Mouse (Mus musculus): ENCODE results near the gene Kcns1.

Kcns1 gene

GRCm38 (mm10) chr2:164173394-164173793, 2.5 kb upstream of the Kcns1 start:
- no peak for DNase-seq (ENCODE audit: low read depth)

- DNase-seq (ENCODE audit: low read depth) = no peak
These were observed 587 bp downstream of the Kcns1 start for GRCm38 (mm10) chr2:164170326-164170725.

- DNase-seq (ENCODE audit: low read depth) = no peak
These were observed 2.4 kb downstream of the Kcns1 start for GRCm38 (mm10) chr2:164168571-164168946.

GRCm38 (mm10) chr2:164167752-164168570, 3.0 kb downstream of the Kcns1 start:
- no peak for DNase-seq (ENCODE audit: low read depth)

GRCm38 (mm10) chr2:164164941-164165340, 6.0 kb downstream of the Kcns1 start:
- DNase-seq (ENCODE audit: low read depth) = no peak

GRCm38 (mm10) chr2:164161515-164162055, 9.3 kb downstream of the Kcns1 start:
- DNase-seq (ENCODE audit: low read depth) = peak; percentile 51

- no peak for DNase-seq (ENCODE audit: low read depth)
These were observed 12.1 kb downstream of the Kcns1 start for GRCm38 (mm10) chr2:164158838-164159237.

- no peak for DNase-seq (ENCODE audit: low read depth)
These were observed 14.8 kb downstream of the Kcns1 start for GRCm38 (mm10) chr2:164156158-164156557.

- DNase-seq (ENCODE audit: low read depth) = no peak
These were observed 16.9 kb downstream of the Kcns1 start for GRCm38 (mm10) chr2:164154007-164154406.

GRCm38 (mm10) chr2:164152341-164152740, 18.6 kb downstream of the Kcns1 start:
- no peak for DNase-seq (ENCODE audit: low read depth)

GRCm38 (mm10) chr2:164150086-164150760, 20.7 kb downstream of the Kcns1 start:
- DNase-seq (ENCODE audit: low read depth) = no peak

GRCm38 (mm10) chr2:164146556-164146955, 24.4 kb downstream of the Kcns1 start:
- no peak for DNase-seq (ENCODE audit: low read depth)

GRCm38 (mm10) chr2:164144541-164144940, 26.4 kb downstream of the Kcns1 start:
- DNase-seq (ENCODE audit: low read depth) = no peak

GRCm38 (mm10) chr2:164144025-164144424, 26.9 kb downstream of the Kcns1 start:
- DNase-seq (ENCODE audit: low read depth) = peak; percentile 28

GRCm38 (mm10) chr2:164142021-164142420, 28.9 kb downstream of the Kcns1 start:
- no peak for DNase-seq (ENCODE audit: low read depth)

- DNase-seq (ENCODE audit: low read depth) = no peak
These were observed 33.2 kb downstream of the Kcns1 start for GRCm38 (mm10) chr2:164137754-164138153.

GRCm38 (mm10) chr2:164136393-164136792, 34.5 kb downstream of the Kcns1 start:
- no peak for DNase-seq (ENCODE audit: low read depth)

- no peak for DNase-seq (ENCODE audit: low read depth)
These were observed 35.5 kb downstream of the Kcns1 start for GRCm38 (mm10) chr2:164135367-164135766.

- peak; percentile 29 for DNase-seq (ENCODE audit: low read depth)
These were observed 36.4 kb downstream of the Kcns1 start for GRCm38 (mm10) chr2:164134563-164134962.

- DNase-seq (ENCODE audit: low read depth) = no peak
These were observed 39.3 kb downstream of the Kcns1 start for GRCm38 (mm10) chr2:164131586-164131985.

GRCm38 (mm10) chr2:164128576-164129411, 42.1 kb downstream of the Kcns1 start:
- no peak for DNase-seq (ENCODE audit: low read depth)

- DNase-seq (ENCODE audit: low read depth) = peak; percentile 24
These were observed 43.6 kb downstream of the Kcns1 start for GRCm38 (mm10) chr2:164127297-164127696.
